Mouse (Mus musculus): Measurements from ENCODE around the gene Zfp263. TPM values are rescaled to one million over a fixed set of nuclear protein-coding genes. Genes with fewer than 3 reads are reported as not detected.

Gene Zfp263
- 13.5 and 18.5 TPM in 2 replicates for total RNA-seq (2012; rRNA removed)
- polyA plus RNA-seq (2012; ENCODE audit: insufficient read depth in 1 of 2, insufficient read length in 2 of 2, low read depth in 1 of 2, low replicate concordance in 2 of 2, missing spikeins in 1 of 2), result 10 to 100 TPM in 1 of 2 experiments, not detected in 1; 17.9 TPM

GRCm38 (mm10) chr16:3743503-3744185, at the start of gene Zfp263:
Zfp263 (plus strand) TSS chr16:3744093.
- Histone ChIP-seq H3K4me1 (ENCODE audit: control insufficient read depth in 1 of 2, insufficient read depth in 2 of 2, low read length in 2 of 2) (peaks cover 0 to 12% of the 10 kb centered on the region in 2 experiments; a peak in 2 of 4 replicates), H3K36me3 (ENCODE audit: control insufficient read depth in 1 of 2, insufficient read depth in 2 of 2, low read length in 2 of 2) (peaks cover 18 to 22% of the 10 kb centered on the region in 2 experiments), H3K9me3 (replicated peaks; ENCODE audit: insufficient read depth, low read length) (no peaks in the 10 kb centered on the region), H3K9ac (ENCODE audit: control insufficient read depth, low read depth, low read length, poor library complexity, severe bottlenecking) (peak within 1 kb of the TSS; percentile 92), H3K79me2 (ENCODE audit: control insufficient read depth, insufficient read depth, low read length, poor library complexity) (peaks cover 27% of the 10 kb centered on the region), H3K27me3 (ENCODE audit: control insufficient read depth in 1 of 2, insufficient read depth in 2 of 2, low read length in 2 of 2) (no peaks in the 10 kb centered on the region; a peak in 1 of 4 replicates), H3K4me3 (ENCODE audit: control insufficient read depth in 1 of 2, insufficient read depth in 1 of 2, low read depth in 2 of 2, low read length in 2 of 2) (peak within 1 kb of the TSS; percentile 89 to 90), H3K27ac (ENCODE audit: control insufficient read depth, low read depth, low read length) (peak within 1 kb of the TSS; percentile 89)
- peak; percentile 99 for DNase-seq (ENCODE audit: low read depth, low spot score)
- 0 out of 2 replicates have a peak, but pooled peaks have one; percentile 13 for TF ChIP-seq ZC3H11A (IDR thresholded peaks at IDR 0.05; ENCODE audit: low read depth, low read length)
- TF ChIP-seq TCF12 (IDR thresholded peaks at IDR 0.05; ENCODE audit: low read depth, low read length), result peak; percentile 53; the same call in 1 of the 2 replicates
- TF ChIP-seq MXI1 (IDR thresholded peaks at IDR 0.05; ENCODE audit: low read depth, low read length), result peak; percentile 93
- no peak for TF ChIP-seq GABPA (IDR thresholded peaks at IDR 0.05; ENCODE audit: low read depth, low read length)
- TF ChIP-seq MAX (IDR thresholded peaks at IDR 0.05; ENCODE audit: low read length), result peak; percentile 90
- no peak for TF ChIP-seq ZKSCAN1 (IDR thresholded peaks at IDR 0.05; ENCODE audit: low read depth, low read length)
- TF ChIP-seq KAT2A (conservative IDR thresholded peaks at IDR 0.05; ENCODE audit: low read depth, low read length), result peak; percentile 88
- TF ChIP-seq MAZ (IDR thresholded peaks at IDR 0.05; ENCODE audit: low read depth, low read length), result peak; percentile 79; the same call in 1 of the 2 replicates
- TF ChIP-seq CHD1 (IDR thresholded peaks at IDR 0.05; ENCODE audit: low read depth, low read length), result no peak
- peak; percentile 48 for TF ChIP-seq ZMIZ1 (IDR thresholded peaks at IDR 0.05; ENCODE audit: low read depth, low read length)
- no peak for TF ChIP-seq ZNF384 (IDR thresholded peaks at IDR 0.05; ENCODE audit: low read depth, low read length)
- TF ChIP-seq TAL1 (IDR thresholded peaks at IDR 0.05; ENCODE audit: low read length), result no peak
- TF ChIP-seq POLR2AphosphoS5 (IDR thresholded peaks at IDR 0.05; ENCODE audit: borderline replicate concordance, low read depth, low read length), result no peak
- peak; percentile 87 for TF ChIP-seq NELFE (IDR thresholded peaks at IDR 0.05; ENCODE audit: low read depth, low read length)
- TF ChIP-seq MAFK (IDR thresholded peaks at IDR 0.05; ENCODE audit: borderline replicate concordance, low read depth, low read length), result no peak
- TF ChIP-seq MEF2A (IDR thresholded peaks at IDR 0.05; ENCODE audit: extremely low read depth, insufficient replicate concordance, low read depth, low read length, poor library complexity, severe bottlenecking), result no peak
- peak; percentile 83 for TF ChIP-seq ELF1 (IDR thresholded peaks at IDR 0.05; ENCODE audit: low read depth, low read length)
- TF ChIP-seq BHLHE40 (IDR thresholded peaks at IDR 0.05; ENCODE audit: borderline replicate concordance, low read depth, low read length), result peak; percentile 94
- TF ChIP-seq JUND (IDR thresholded peaks at IDR 0.05; ENCODE audit: low read depth, low read length), result no peak
- peak in 1 of 2 experiments; percentile 33; a peak in 1 of 4 replicates for TF ChIP-seq EP300 (IDR thresholded peaks at IDR 0.05; ENCODE audit: low read depth in 1 of 2, low read length in 2 of 2)
- 0 out of 2 replicates have a peak, but pooled peaks have one; percentile 17 for TF ChIP-seq RCOR1 (IDR thresholded peaks at IDR 0.05; ENCODE audit: low read depth, low read length)
- TF ChIP-seq GATA1 (IDR thresholded peaks at IDR 0.05; ENCODE audit: low read depth, low read length), result no peak
- peak; percentile 72; the same call in 1 of the 2 replicates for TF ChIP-seq MYC (IDR thresholded peaks at IDR 0.05; ENCODE audit: low read depth, low read length)
- peak; percentile 87 for TF ChIP-seq MYB (IDR thresholded peaks at IDR 0.05; ENCODE audit: low read depth, low read length)
- TF ChIP-seq ETS1 (IDR thresholded peaks at IDR 0.05; ENCODE audit: low read depth, low read length), result peak; percentile 56
- peak; percentile 45; the same call in 1 of the 2 replicates for TF ChIP-seq E2F4 (IDR thresholded peaks at IDR 0.05; ENCODE audit: borderline replicate concordance, low read depth, low read length)
- TF ChIP-seq TBP (IDR thresholded peaks at IDR 0.05; ENCODE audit: low read depth, low read length), result peak; percentile 67
- TF ChIP-seq SIN3A (IDR thresholded peaks at IDR 0.05; ENCODE audit: low read length), result peak; percentile 82
- TF ChIP-seq SMC3 (IDR thresholded peaks at IDR 0.05; ENCODE audit: low read depth, low read length), result no peak
- TF ChIP-seq CHD2 (IDR thresholded peaks at IDR 0.05; ENCODE audit: low read length), result no peak
- no peak for TF ChIP-seq CTCF (IDR thresholded peaks at IDR 0.05 in 2 of 3, conservative IDR thresholded peaks at IDR 0.05 in 1 of 3; ENCODE audit: control insufficient read depth in 1 of 3, insufficient read depth in 1 of 3, low read depth in 2 of 3, low read length in 3 of 3, poor library complexity in 1 of 3, severe bottlenecking in 1 of 3)
- TF ChIP-seq NRF1 (IDR thresholded peaks at IDR 0.05; ENCODE audit: insufficient read depth, low read depth, low read length, poor library complexity, severe bottlenecking), result peak; percentile 70
- no peak; the same call in 1 of the 2 replicates for TF ChIP-seq RAD21 (IDR thresholded peaks at IDR 0.05; ENCODE audit: low read depth, low read length)
- TF ChIP-seq UBTF (IDR thresholded peaks at IDR 0.05; ENCODE audit: borderline replicate concordance, insufficient read depth, low read depth, low read length), result no peak
- 0 out of 2 replicates have a peak, but pooled peaks have one; percentile 43 for TF ChIP-seq USF1 (IDR thresholded peaks at IDR 0.05; ENCODE audit: low read depth, low read length)

All from MEL (cell line).